Mouse (Mus musculus): ENCODE data around the gene Jak3. TPM values are rescaled to one million over a fixed set of nuclear protein-coding genes. Genes with fewer than 3 reads are reported as not detected.

Jak3 gene
- 7.6 and 8.0 TPM in 2 replicates for polyA plus RNA-seq (2015; fragmentation: Nextera tagmentation; extraction: Ambion mirVana)

DNA sequence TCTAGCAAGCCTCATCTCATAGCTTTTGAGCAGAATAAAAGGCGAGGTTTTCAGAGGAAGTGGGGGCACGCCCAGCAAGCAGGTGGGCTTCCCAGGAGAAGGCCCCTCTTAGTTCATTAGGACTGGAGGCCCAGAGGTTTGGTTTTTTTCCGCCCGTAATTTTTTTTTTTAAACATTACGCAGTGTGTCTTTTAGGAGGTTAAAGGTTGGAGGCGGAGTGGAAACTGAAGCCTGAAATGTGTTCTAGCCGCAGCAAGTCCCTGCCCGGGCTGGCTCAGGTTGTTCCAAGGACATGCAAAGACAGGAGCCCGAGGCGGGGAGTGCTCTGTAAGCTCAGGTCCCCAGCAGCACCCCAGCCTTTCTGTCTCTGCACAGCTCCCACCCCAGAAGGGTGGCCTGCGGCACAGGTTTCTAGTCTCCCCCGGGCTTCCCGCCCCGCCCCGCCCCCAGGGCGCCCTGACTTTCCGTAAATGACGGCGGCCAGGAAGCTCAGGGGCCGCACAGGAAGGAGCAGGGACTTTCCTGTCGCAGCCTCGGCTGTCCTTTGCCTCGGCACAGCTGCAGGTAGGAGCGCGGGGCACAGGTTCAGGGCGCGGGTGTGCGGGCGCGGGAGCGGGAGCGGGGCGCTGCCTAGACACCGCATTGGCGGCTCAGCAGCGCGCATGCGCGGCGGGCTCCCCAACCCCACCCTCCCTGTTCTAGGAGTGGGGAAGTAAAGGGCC lies at the start of gene Jak3:
TSS of gene Jak3 (plus strand) at position 277 of the 722 bp plus-strand sequence.

GRCm38 (mm10) chr8:71671549-71671965 lies 4.5 kb upstream of the Jak3 start, which contains the start of gene Unc13a:
Gene Unc13a (minus strand): TSS chr8:71671757.

GRCm38 (mm10) chr8:71689028-71689427 lies 12.9 kb downstream of the Jak3 start, which contains the start of gene Insl3:
Gene Insl3 (plus strand): TSS chr8:71689214.

GRCm38 (mm10) chr8:71701414-71702086 lies 25.5 kb downstream of the Jak3 start, which contains the start of gene B3gnt3:
Gene B3gnt3 (minus strand): TSS chr8:71701789.

GRCm38 (mm10) chr8:71725122-71725924 lies 49.2 kb downstream of the Jak3 start, which contains the start of gene Fcho1:
Gene Fcho1 (minus strand): TSS chr8:71725716.

Small RNAs within 50 kb of the gene (microRNA-seq; reads per million reads assigned to microRNA genes)
- 2.6 reads per million for gene Mir6769b

Other genes starting within 250 kb of the Jak3 start
- gene Abhd8, start 212.6 kb upstream of the Jak3 start, polyA plus RNA-seq (2015; fragmentation: Nextera tagmentation; extraction: Ambion mirVana): 185 and 196 TPM in 2 replicates
- 148 and 173 TPM in 2 replicates for gene Mrpl34, start 211.3 kb upstream of the Jak3 start, polyA plus RNA-seq (2015; fragmentation: Nextera tagmentation; extraction: Ambion mirVana)
- 259 and 265 TPM in 2 replicates for gene Dda1, start 207.1 kb upstream of the Jak3 start, polyA plus RNA-seq (2015; fragmentation: Nextera tagmentation; extraction: Ambion mirVana)
- 8.4 and 10.0 TPM in 2 replicates for gene Ano8, start 190.3 kb upstream of the Jak3 start, polyA plus RNA-seq (2015; fragmentation: Nextera tagmentation; extraction: Ambion mirVana)
- gene Gtpbp3, start 188.2 kb upstream of the Jak3 start, polyA plus RNA-seq (2015; fragmentation: Nextera tagmentation; extraction: Ambion mirVana): 18.4 and 18.7 TPM in 2 replicates
- 15.4 and 15.8 TPM in 2 replicates for gene Plvap, start 164.5 kb upstream of the Jak3 start, polyA plus RNA-seq (2015; fragmentation: Nextera tagmentation; extraction: Ambion mirVana)
- not detected in 2 replicates for gene Ccdc194, start 150.6 kb upstream of the Jak3 start, polyA plus RNA-seq (2015; fragmentation: Nextera tagmentation; extraction: Ambion mirVana)
- gene Bst2, start 138.8 kb upstream of the Jak3 start, polyA plus RNA-seq (2015; fragmentation: Nextera tagmentation; extraction: Ambion mirVana): 24.3 and 26.4 TPM in 2 replicates
- gene Mvb12a, start 133.4 kb upstream of the Jak3 start, polyA plus RNA-seq (2015; fragmentation: Nextera tagmentation; extraction: Ambion mirVana): 89.4 and 91.4 TPM in 2 replicates
- 0.28 and 0.40 TPM in 2 replicates for gene Tmem221, start 117.4 kb upstream of the Jak3 start, polyA plus RNA-seq (2015; fragmentation: Nextera tagmentation; extraction: Ambion mirVana)
- gene Nxnl1, start 109.7 kb upstream of the Jak3 start, polyA plus RNA-seq (2015; fragmentation: Nextera tagmentation; extraction: Ambion mirVana): 0.05 and 0.17 TPM in 2 replicates
- gene Slc27a1, start 107.4 kb upstream of the Jak3 start, polyA plus RNA-seq (2015; fragmentation: Nextera tagmentation; extraction: Ambion mirVana): 143 and 156 TPM in 2 replicates
- 262 and 266 TPM in 2 replicates for gene Pgls, start 84.1 kb upstream of the Jak3 start, polyA plus RNA-seq (2015; fragmentation: Nextera tagmentation; extraction: Ambion mirVana)
- gene Fam129c, start 78.6 kb upstream of the Jak3 start, polyA plus RNA-seq (2015; fragmentation: Nextera tagmentation; extraction: Ambion mirVana): 6.7 and 7.2 TPM in 2 replicates
- 64.4 and 77.9 TPM in 2 replicates for gene Colgalt1, start 65.3 kb upstream of the Jak3 start, polyA plus RNA-seq (2015; fragmentation: Nextera tagmentation; extraction: Ambion mirVana)
- gene Unc13a, start 4.5 kb upstream of the Jak3 start, polyA plus RNA-seq (2015; fragmentation: Nextera tagmentation; extraction: Ambion mirVana): 15.7 and 19.2 TPM in 2 replicates
- gene Insl3, start 12.9 kb downstream of the Jak3 start, polyA plus RNA-seq (2015; fragmentation: Nextera tagmentation; extraction: Ambion mirVana): 1.5 and 2.0 TPM in 2 replicates
- gene B3gnt3, start 25.5 kb downstream of the Jak3 start, polyA plus RNA-seq (2015; fragmentation: Nextera tagmentation; extraction: Ambion mirVana): 0.47 and 0.90 TPM in 2 replicates
- gene Fcho1, start 49.4 kb downstream of the Jak3 start, polyA plus RNA-seq (2015; fragmentation: Nextera tagmentation; extraction: Ambion mirVana): 56.6 and 70.9 TPM in 2 replicates
- gene Zfp709, start 205.7 kb downstream of the Jak3 start, polyA plus RNA-seq (2015; fragmentation: Nextera tagmentation; extraction: Ambion mirVana): 5.1 and 5.7 TPM in 2 replicates
- gene Zfp882, start 232.3 kb downstream of the Jak3 start, polyA plus RNA-seq (2015; fragmentation: Nextera tagmentation; extraction: Ambion mirVana): 10.9 and 11.4 TPM in 2 replicates
- 26.3 and 26.8 TPM in 2 replicates for gene Zfp617, start 232.3 kb downstream of the Jak3 start, polyA plus RNA-seq (2015; fragmentation: Nextera tagmentation; extraction: Ambion mirVana)